Mouse (Mus musculus): ENCODE measurements around the gene Rab1b.

The Rab1b gene

GRCm38 (mm10) chr19:5072389-5073019 is 34.4 kb downstream of the Rab1b start:
- DNase-seq (ENCODE audit: extremely low read depth, low read depth, low spot score) = peak; percentile 43

- DNase-seq (ENCODE audit: extremely low read depth, low read depth, low spot score) = no peak
Observed at GRCm38 (mm10) chr19:5071545-5072369, 35.1 kb downstream of the Rab1b start.

GRCm38 (mm10) chr19:5071077-5071476 is 35.8 kb downstream of the Rab1b start:
- no peak for DNase-seq (ENCODE audit: extremely low read depth, low read depth, low spot score)

GRCm38 (mm10) chr19:5069978-5070377 is 36.9 kb downstream of the Rab1b start:
- no peak for DNase-seq (ENCODE audit: extremely low read depth, low read depth, low spot score)

GRCm38 (mm10) chr19:5069486-5069885 is 37.4 kb downstream of the Rab1b start:
- DNase-seq (ENCODE audit: extremely low read depth, low read depth, low spot score) = no peak

GRCm38 (mm10) chr19:5068570-5069234 is 38.2 kb downstream of the Rab1b start:
- no peak for DNase-seq (ENCODE audit: extremely low read depth, low read depth, low spot score)

- DNase-seq (ENCODE audit: extremely low read depth, low read depth, low spot score) = no peak
Observed at GRCm38 (mm10) chr19:5067867-5068569, 38.9 kb downstream of the Rab1b start, which contains the start of gene Cd248. Gene Cd248 (plus strand): TSS chr19:5068078.

GRCm38 (mm10) chr19:5067040-5067799 is 39.7 kb downstream of the Rab1b start:
- DNase-seq (ENCODE audit: extremely low read depth, low read depth, low spot score) = no peak

- DNase-seq (ENCODE audit: extremely low read depth, low read depth, low spot score) = no peak
Observed at GRCm38 (mm10) chr19:5065104-5065503, 41.8 kb downstream of the Rab1b start.

- no peak for DNase-seq (ENCODE audit: extremely low read depth, low read depth, low spot score)
Observed at GRCm38 (mm10) chr19:5062446-5062845, 44.4 kb downstream of the Rab1b start.

GRCm38 (mm10) chr19:5062041-5062440 is 44.8 kb downstream of the Rab1b start:
- DNase-seq (ENCODE audit: extremely low read depth, low read depth, low spot score) = no peak

GRCm38 (mm10) chr19:5060365-5061330 is 46.2 kb downstream of the Rab1b start:
- no peak for DNase-seq (ENCODE audit: extremely low read depth, low read depth, low spot score)

- no peak for DNase-seq (ENCODE audit: extremely low read depth, low read depth, low spot score)
Observed at GRCm38 (mm10) chr19:5058801-5059771, 47.8 kb downstream of the Rab1b start.

- DNase-seq (ENCODE audit: extremely low read depth, low read depth, low spot score) = no peak
Observed at GRCm38 (mm10) chr19:5057876-5058775, 48.7 kb downstream of the Rab1b start.

GRCm38 (mm10) chr19:5056251-5056650 is 50.6 kb downstream of the Rab1b start:
- no peak for DNase-seq (ENCODE audit: extremely low read depth, low read depth, low spot score)

- no peak for DNase-seq (ENCODE audit: extremely low read depth, low read depth, low spot score)
Observed at GRCm38 (mm10) chr19:5053909-5054308, 53.0 kb downstream of the Rab1b start.

- DNase-seq (ENCODE audit: extremely low read depth, low read depth, low spot score) = no peak
Observed at GRCm38 (mm10) chr19:5052853-5053252, 54.0 kb downstream of the Rab1b start.

Data from fat pad, adult 2 months (tissue).